Mouse (Mus musculus) bone marrow macrophage, adult 2 months (primary cell): ENCODE results near the gene Vwa3b.

Experiments used
- CTCF ChIP-seq: IDR thresholded peaks from 2 replicates; pipeline ENCODE4 v1.5.1; 2012; ENCODE audit warnings: low read depth, mild to moderate bottlenecking, low read length, moderate library complexity
- POLR2A ChIP-seq: IDR thresholded peaks from 2 replicates; pipeline ENCODE4 v1.6.1; 2012; ENCODE audit warnings: mild to moderate bottlenecking, low read depth, low read length, borderline replicate concordance

DNA sequence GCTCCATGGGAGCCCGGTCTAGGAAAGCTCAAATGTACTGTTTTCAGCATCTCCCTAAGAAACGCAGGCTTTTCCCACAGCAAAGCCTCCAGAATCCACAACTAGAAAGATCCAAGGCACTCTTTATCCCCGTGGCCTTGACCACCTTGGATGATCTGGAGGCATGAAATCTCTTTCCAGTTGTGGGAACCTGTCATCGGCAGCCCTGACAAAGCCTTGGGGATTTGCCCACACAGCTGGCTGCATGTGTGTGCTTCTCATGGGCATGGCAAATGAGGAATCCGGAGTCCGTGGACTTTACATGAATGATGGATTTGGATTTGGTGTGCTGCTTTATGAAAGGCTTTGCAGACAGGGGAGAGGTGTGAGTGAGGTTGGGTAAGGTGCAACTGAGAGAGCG is 141.5 kb downstream of the Vwa3b start:
- TF ChIP-seq CTCF = no peak
- no peak for TF ChIP-seq POLR2A
